Mouse (Mus musculus): ENCODE results near the gene Hmx2. TPM values are rescaled to one million over a fixed set of nuclear protein-coding genes. Genes with fewer than 3 reads are reported as not detected.

Gene Hmx2
- polyA plus RNA-seq, 1 experiment from 2014 or later: not detected

GRCm38 (mm10) chr7:131551931-131552741 is 3.6 kb downstream of the Hmx2 start:
- WGBS (ENCODE audit: missing documents): 6% methylated on average over 42 of the region's 42 CpGs
- Histone ChIP-seq H3K36me3 (ENCODE audit: inconsistent target) (no peaks in the 10 kb centered on the region), H3K79me2 (ENCODE audit: inconsistent target) (no peaks in the 10 kb centered on the region), H3K27ac (no peak overlapping the region), H3K4me3 (ENCODE audit: inconsistent target) (no peak overlapping the region)

DNA sequence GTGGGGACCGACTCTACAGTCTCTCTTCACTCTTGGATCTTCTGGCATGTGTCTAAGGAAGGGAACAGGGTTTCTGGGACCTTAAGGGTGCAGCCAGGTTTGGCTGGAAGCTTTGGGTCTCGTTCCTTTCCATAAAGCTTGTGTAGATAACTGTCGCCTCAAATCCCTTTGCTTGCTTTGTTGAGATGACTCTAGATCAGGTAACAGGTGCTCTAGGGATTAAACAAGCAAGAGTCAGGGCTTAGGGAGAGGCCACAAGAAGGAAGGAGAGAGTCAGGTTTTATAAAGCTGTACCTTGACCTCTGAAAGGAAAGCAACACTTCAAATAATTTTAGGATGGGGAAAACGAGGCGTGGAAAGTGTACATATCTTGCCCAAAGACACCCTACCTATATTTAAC is 4.2 kb downstream of the Hmx2 start:
- 14% methylated on average over 5 of the region's 5 CpGs for WGBS (ENCODE audit: missing documents)
- no peaks in the 10 kb centered on the region for H3K79me2 ChIP-seq (ENCODE audit: inconsistent target)

GRCm38 (mm10) chr7:131553771-131554175 is 5.2 kb downstream of the Hmx2 start:
- 3% methylated on average over 38 of the region's 39 CpGs for WGBS (ENCODE audit: missing documents)
- H3K36me3 ChIP-seq (ENCODE audit: inconsistent target): no peaks in the 10 kb centered on the region
- no peak overlapping the region for H3K4me3 ChIP-seq (ENCODE audit: inconsistent target)
- H3K79me2 ChIP-seq (ENCODE audit: inconsistent target): no peaks in the 10 kb centered on the region
- H3K27ac ChIP-seq: no peak overlapping the region

More for the DNA sequence above, 4.2 kb downstream of the Hmx2 start:
- no peaks in the 10 kb centered on the region for H3K36me3 ChIP-seq (ENCODE audit: inconsistent target)
- H3K27ac ChIP-seq: no peak overlapping the region
- H3K4me3 ChIP-seq (ENCODE audit: inconsistent target): no peak overlapping the region

DNA sequence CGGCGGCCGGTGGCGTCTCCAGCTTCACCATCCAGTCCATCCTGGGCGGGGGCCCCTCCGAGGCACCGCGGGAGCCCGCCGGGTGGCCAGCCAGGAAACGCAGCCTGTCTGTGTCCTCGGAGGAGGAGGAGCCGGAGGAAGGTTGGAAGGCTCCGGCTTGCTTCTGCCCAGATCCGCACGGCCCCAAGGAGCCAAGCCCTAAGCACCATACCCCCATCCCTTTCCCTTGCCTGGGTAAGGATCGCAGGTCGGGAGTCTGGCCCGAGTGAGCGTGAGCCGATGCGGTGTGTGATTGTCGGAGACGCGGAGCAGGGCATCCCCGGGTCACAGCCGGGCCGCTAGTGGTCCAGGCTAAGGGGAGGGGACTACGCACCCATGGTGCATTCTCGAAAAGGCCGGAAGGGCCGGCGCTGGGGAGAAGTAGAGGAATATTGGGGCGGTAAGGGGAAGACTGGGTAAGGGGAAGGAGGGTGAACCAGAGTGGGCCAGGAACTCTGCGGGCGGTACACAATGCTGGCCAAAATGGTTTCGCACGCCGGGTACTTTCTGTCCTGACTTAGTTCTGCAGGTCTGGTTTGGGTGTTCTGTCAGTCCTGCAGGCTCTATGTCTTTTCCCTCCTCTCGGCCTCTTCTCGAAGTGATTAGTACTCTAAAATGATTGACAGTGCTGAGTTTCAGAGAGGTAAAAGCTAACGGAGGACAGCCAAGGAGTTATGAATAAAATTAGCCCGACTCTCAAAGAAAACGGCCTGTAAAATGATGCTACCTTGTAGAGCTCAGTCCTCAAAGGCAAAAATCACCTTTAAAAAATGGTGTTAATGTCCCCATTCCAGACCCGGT is 6.0 kb downstream of the Hmx2 start:
- H3K36me3 ChIP-seq (ENCODE audit: inconsistent target): no peaks in the 10 kb centered on the region
- H3K79me2 ChIP-seq (ENCODE audit: inconsistent target): no peaks in the 10 kb centered on the region
- H3K27ac ChIP-seq: no peak overlapping the region
- H3K4me3 ChIP-seq (ENCODE audit: inconsistent target): no peak overlapping the region
- 2% methylated on average over 42 of the region's 45 CpGs for WGBS (ENCODE audit: missing documents)

GRCm38 (mm10) chr7:131555301-131556081 is 6.9 kb downstream of the Hmx2 start:
- no peak overlapping the region for H3K27ac ChIP-seq
- H3K79me2 ChIP-seq (ENCODE audit: inconsistent target): peaks cover under 1% of the 10 kb centered on the region; the same call in 1 of the 2 replicates
- WGBS (ENCODE audit: missing documents): 1% methylated on average over 68 of the region's 68 CpGs
- no peaks in the 10 kb centered on the region for H3K36me3 ChIP-seq (ENCODE audit: inconsistent target)
- no peak overlapping the region for H3K4me3 ChIP-seq (ENCODE audit: inconsistent target)

GRCm38 (mm10) chr7:131556116-131556515 is 7.5 kb downstream of the Hmx2 start:
- no peak overlapping the region for H3K4me3 ChIP-seq (ENCODE audit: inconsistent target)

GRCm38 (mm10) chr7:131556541-131557271 is 8.1 kb downstream of the Hmx2 start:
- no peak overlapping the region for H3K4me3 ChIP-seq (ENCODE audit: inconsistent target)
- 7% methylated on average over 37 of the region's 37 CpGs for WGBS (ENCODE audit: missing documents)
- no peak overlapping the region for H3K27ac ChIP-seq

More at GRCm38 (mm10) chr7:131556116-131556515, 7.5 kb downstream of the Hmx2 start:
- no peaks in the 10 kb centered on the region for H3K36me3 ChIP-seq (ENCODE audit: inconsistent target)
- 6% methylated on average over 9 of the region's 9 CpGs for WGBS (ENCODE audit: missing documents)
- peaks cover 6% of the 10 kb centered on the region for H3K79me2 ChIP-seq (ENCODE audit: inconsistent target)
- H3K27ac ChIP-seq: no peak overlapping the region

DNA sequence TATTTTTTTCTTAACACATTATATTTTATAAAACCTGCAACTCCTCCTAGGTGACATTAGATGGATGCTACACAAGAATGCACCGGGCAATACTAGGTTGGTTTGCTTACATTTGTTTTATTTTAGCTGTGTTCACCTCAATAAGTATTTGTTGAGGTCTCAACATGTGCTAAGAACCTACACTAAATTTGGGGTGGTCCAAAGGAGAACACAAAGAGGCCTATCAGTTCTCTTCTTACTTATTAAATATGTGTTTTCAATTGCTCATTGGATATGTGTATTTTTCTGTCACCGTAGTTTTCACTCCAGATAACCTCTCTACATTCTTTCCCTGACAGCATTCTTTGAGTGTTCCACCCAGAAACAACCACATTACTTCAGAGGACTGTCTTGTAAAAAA is 9.2 kb downstream of the Hmx2 start:
- WGBS (ENCODE audit: missing documents): 57% methylated on average over 2 of the region's 2 CpGs
- H3K4me3 ChIP-seq (ENCODE audit: inconsistent target): no peak overlapping the region
- H3K27ac ChIP-seq: no peak overlapping the region
- H3K36me3 ChIP-seq (ENCODE audit: inconsistent target): peaks cover 6% of the 10 kb centered on the region; the same call in 1 of the 2 replicates
- peaks cover 23% of the 10 kb centered on the region for H3K79me2 ChIP-seq (ENCODE audit: inconsistent target)

More at GRCm38 (mm10) chr7:131556541-131557271, 8.1 kb downstream of the Hmx2 start:
- Histone ChIP-seq H3K79me2 (ENCODE audit: inconsistent target) (peaks cover 12% of the 10 kb centered on the region), H3K36me3 (ENCODE audit: inconsistent target) (no peaks in the 10 kb centered on the region)

GRCm38 (mm10) chr7:131559986-131560696 is 11.6 kb downstream of the Hmx2 start, which contains the start of gene Bub3:
Gene Bub3 (plus strand): TSS chr7:131560222.
- H3K27ac ChIP-seq: peak within 1 kb of the TSS; percentile 63
- peaks cover 29% of the 10 kb centered on the region for H3K36me3 ChIP-seq (ENCODE audit: inconsistent target)
- H3K4me3 ChIP-seq (ENCODE audit: inconsistent target): peak within 1 kb of the TSS; percentile 90
- H3K79me2 ChIP-seq (ENCODE audit: inconsistent target): peaks cover 47% of the 10 kb centered on the region
- WGBS (ENCODE audit: missing documents): under 1% methylated on average over 41 of the region's 51 CpGs

DNA sequence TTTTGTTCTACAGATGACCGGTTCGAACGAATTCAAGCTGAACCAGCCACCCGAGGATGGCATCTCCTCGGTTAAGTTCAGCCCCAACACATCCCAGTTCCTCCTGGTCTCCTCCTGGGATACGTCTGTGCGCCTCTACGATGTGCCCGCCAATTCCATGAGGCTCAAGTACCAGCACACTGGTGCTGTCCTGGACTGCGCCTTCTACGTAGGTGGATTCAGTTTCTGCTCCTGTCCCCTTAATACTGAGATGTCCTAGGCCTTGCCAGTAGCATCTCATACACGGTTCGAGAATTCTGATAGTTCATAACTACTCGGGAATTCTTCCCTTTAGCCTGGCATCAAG is 12.1 kb downstream of the Hmx2 start:
- peak overlapping the region; percentile 63 for H3K27ac ChIP-seq
- peaks cover 52% of the 10 kb centered on the region for H3K79me2 ChIP-seq (ENCODE audit: inconsistent target)
- under 1% methylated on average over 14 of the region's 14 CpGs for WGBS (ENCODE audit: missing documents)
- peak overlapping the region; percentile 90 for H3K4me3 ChIP-seq (ENCODE audit: inconsistent target)
- peaks cover 30% of the 10 kb centered on the region for H3K36me3 ChIP-seq (ENCODE audit: inconsistent target)

GRCm38 (mm10) chr7:131575246-131575645 is 26.7 kb downstream of the Hmx2 start:
- Histone ChIP-seq H3K79me2 (ENCODE audit: inconsistent target) (no peaks in the 10 kb centered on the region; the same call in none of the 2 replicates), H3K4me3 (ENCODE audit: inconsistent target) (no peak overlapping the region), H3K36me3 (ENCODE audit: inconsistent target) (peaks cover 40% of the 10 kb centered on the region), H3K27ac (no peak overlapping the region)
- WGBS (ENCODE audit: missing documents): 82% methylated on average over 6 of the region's 6 CpGs

DNA sequence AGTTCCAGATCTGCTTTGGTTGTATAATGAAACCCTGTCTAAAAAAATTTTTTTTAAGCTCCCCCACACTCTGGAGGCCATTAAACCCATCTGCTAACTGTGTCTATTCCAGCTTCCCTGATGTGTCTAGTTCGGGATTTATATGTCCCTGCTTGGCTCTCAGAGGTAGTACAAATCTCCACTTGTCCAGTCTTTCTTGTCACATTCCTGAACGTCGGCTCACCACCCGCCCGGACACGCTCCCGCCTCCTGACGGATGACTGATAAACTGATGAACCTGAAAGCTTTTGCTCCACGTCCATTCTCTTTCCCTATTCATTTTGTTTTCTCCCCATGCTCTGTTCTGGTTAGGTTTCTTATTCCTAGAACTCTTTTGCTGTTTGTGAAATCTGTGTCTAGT is 33.6 kb downstream of the Hmx2 start:
- Histone ChIP-seq H3K79me2 (ENCODE audit: inconsistent target) (no peaks in the 10 kb centered on the region), H3K4me3 (ENCODE audit: inconsistent target) (no peak overlapping the region), H3K27ac (no peak overlapping the region), H3K36me3 (ENCODE audit: inconsistent target) (no peaks in the 10 kb centered on the region)
- 95% methylated on average over 9 of the region's 9 CpGs for WGBS (ENCODE audit: missing documents)

DNA sequence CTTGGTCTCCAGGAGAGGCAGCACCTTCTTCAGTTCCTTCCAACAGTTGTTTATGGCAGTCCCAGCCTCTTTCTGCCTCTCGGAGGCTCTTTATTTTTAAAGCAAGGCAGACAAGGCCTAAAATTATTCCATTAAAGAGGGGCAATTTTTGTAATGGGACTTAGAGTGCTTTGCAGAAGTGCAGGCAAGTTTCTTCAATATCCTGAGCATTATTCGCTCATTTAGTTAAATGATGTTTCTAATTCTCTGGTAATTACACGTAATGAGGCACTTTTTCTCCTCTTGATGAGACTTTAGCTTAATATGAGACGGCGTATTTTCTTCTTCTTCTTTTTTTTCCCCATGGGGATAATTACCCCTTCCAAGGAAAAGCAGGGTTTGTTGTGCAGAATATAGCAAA is 37.0 kb downstream of the Hmx2 start:
- H3K27ac ChIP-seq: no peak overlapping the region
- H3K4me3 ChIP-seq (ENCODE audit: inconsistent target): no peak overlapping the region
- H3K36me3 ChIP-seq (ENCODE audit: inconsistent target): no peaks in the 10 kb centered on the region
- 84% methylated on average over 5 of the region's 5 CpGs for WGBS (ENCODE audit: missing documents)
- H3K79me2 ChIP-seq (ENCODE audit: inconsistent target): no peaks in the 10 kb centered on the region

Data from macrophage (primary cell).